Mouse (Mus musculus) hindlimb bud, embryonic 11.5 days (tissue): ENCODE data around the gene Rab5b.

Experiments used
- DNase-seq: peaks from one replicate; pipeline ENCODE4 v3.0.0-alpha.2; 2012; ENCODE audit warnings: low read depth, low spot score; ENCODE audit errors: extremely low spot score

The Rab5b gene

DNA sequence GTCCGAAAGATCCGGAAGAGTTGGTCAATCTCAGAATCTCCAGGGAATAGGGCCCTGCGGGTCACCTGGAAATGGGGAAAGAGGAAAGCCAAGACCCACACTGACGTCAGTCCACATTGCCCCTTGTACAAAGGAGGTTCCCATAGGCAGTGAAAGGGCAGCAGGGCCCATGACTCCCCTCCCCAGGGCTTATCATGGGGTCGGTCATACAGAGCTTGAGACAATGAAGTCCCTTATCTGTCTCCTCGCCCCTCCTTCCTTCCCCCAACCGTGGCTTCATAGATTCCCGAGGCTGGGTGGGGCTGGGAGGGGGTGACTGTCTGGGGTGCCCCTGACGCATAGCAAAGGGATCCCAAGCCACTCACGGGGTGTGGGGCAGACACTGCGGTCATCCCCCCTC is 3.5 kb upstream of the Rab5b start:
- DNase-seq, result no peak

DNA sequence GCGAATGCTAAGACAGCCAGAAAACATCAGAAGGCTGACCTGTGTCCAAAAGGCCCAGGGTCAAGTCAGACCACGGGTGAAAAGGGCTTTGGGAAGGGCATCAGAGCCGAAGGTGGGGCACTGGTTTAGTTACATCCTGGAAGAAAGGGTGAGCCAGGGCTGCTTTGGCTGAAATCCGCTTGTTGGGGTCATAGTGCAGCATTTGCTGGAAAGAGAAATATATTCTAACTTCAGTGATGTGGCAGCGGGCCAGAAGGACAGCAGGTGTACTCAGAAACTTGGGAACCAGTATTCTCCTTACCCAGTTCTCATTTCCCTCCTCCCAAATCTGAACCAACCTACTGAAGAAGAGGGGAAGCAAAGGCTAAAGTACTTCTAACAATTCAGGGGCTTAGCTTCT is 2.9 kb upstream of the Rab5b start:
- DNase-seq, result no peak

- DNase-seq, result no peak
Observed at GRCm38 (mm10) chr10:128697072-128697725, 1.1 kb upstream of the Rab5b start.

DNA sequence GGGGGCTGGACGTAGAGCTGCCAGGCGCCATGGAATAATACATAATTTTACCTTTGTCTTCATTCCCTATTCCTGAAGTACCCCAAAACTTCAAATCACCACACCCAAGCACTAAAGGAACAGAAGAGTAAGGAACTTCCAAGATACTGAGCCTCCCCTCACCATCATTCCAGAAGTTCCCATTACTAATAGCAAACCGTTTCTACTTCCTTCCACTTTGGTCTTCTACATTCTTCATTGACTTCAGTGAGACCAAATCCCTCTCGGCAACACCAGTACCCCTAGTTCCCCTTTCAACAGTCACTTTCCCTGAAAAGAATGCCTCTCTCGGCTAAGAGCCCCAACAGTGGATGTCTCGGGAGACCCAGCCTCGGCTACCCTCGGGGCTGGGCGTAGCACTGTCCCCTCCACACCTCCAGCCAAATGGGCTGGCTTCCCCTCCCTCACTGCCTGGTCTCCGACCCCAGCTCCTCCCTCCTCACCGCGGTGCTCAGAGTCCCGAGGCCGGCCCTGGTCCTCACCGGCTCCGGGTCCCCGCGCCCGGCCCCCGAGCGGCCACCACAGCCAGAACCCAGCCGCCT is 563 bp downstream of the Rab5b start:
- no peak for DNase-seq

DNA sequence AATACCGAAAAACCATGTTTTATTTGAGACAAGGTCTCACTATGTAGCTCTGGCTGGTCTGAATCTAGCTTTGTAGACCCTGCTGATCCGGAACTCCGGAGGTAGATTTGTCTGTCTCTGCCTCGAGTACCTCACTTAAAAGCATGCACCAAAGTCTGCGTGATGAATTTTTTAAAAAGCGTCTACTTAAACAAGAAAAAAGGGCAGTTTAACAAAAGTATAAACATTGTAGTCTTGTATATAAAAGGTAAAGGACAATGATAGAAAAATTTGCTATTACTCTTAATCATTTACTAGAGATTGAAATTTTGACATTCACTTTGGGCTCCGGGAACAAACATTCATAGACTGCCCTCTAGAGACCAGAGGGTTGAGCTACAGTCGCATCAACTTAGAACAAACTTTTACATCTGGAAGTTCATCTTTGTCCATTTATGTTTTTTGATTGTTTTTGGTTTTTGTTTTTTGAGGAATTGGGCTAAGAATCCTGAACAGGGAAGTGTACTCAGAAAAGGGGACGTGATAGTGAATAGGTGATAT is 21.5 kb downstream of the Rab5b start:
- no peak for DNase-seq

DNA sequence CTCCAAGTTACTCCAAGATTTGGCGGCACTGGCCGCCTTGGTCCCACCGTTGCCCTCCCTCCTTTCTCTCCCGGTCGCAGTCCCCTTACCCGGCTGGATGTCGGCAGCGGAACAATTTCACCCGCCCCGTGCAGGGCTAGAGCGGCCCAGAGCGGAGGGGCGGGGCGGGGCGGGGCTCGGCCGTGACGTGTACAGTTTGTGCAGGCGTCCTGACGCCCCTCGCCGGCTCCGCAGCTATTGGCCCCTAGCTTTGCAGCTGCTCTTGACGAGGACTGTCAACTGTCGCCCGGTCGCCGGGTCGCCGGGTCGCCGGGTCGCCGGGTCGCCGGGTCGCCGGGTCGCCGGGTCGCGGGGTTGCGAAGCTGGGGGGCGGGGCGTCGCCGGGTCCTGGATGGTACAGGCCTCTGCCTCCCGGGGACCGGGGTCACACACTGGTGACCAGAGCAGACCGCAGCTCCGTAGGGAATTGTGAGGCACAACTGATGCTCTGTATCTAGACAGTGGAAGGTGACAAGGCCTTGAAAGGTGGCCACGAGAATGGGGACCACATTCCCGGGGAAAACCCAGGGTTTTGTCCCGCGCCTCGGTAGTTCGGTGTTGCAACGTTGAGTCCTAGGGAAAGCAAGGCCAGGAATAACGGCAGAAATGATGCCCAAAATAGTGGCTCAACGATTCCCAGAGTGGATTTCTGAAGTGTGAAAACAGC is 22.1 kb downstream of the Rab5b start, which contains the start of gene Suox:
Gene Suox, minus strand, starts transcription at position 311 of the 706 bp plus-strand sequence.
- no peak for DNase-seq

DNA sequence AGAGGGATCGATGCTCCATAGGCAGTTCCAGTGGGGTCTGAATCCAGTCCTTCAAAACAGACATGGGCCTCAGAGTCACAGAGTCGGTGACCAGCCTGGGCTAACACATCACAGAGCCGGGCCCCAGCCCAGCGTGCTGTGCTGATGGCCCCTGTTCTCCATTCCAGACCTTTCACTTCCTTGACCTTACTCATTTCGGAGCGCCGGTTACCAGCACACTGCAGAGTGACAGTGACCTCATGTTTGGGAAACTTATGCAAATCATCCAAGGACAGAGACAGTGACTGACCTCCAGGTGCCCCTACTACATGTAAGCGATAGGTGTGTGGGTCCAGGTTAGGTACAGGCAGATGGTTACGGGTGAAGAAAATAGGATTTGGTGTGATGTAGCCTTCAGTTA is 24.9 kb downstream of the Rab5b start:
- DNase-seq, result no peak

GRCm38 (mm10) chr10:128668790-128669672 is 27.0 kb downstream of the Rab5b start:
- no peak for DNase-seq

DNA sequence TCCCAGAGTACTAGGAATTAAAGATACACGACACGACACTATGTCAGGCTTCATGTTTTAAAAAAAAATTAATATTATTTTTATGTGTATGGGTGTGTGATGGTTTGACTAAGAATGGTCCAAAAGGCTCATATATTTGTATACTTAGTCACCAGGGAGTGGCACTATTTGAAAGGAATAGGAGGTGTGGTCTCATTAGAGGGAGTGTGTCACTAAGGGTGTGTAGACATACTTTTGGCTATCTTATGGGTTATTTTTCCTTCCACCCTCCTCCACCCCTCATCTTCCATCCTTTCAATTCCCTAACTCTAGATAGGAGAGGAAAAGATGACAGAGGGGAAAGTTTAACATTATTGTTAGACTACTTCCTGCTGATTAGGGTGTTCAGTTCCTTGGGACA is 30.3 kb downstream of the Rab5b start:
- no peak for DNase-seq

DNA sequence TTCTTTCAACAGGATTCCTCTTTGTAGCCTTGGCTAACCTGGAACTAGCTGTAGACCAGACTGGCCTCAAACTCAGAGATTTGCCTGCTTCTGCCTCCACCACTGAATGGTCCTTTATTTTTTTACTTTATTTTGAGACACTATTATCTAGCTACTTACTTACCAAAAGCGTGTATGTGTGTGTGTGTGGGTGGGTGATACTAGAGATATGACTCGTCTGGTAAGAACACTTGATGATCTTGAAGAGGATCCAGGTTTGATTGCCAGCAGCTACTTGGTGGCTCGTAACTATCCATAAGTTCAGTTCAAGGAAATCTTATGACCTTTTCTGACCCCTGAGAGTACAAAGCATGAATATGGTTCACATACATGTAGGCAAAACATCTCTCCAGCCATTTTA is 30.8 kb downstream of the Rab5b start:
- DNase-seq, result no peak

- DNase-seq, result no peak
Observed at GRCm38 (mm10) chr10:128664808-128665207, 31.3 kb downstream of the Rab5b start.

DNA sequence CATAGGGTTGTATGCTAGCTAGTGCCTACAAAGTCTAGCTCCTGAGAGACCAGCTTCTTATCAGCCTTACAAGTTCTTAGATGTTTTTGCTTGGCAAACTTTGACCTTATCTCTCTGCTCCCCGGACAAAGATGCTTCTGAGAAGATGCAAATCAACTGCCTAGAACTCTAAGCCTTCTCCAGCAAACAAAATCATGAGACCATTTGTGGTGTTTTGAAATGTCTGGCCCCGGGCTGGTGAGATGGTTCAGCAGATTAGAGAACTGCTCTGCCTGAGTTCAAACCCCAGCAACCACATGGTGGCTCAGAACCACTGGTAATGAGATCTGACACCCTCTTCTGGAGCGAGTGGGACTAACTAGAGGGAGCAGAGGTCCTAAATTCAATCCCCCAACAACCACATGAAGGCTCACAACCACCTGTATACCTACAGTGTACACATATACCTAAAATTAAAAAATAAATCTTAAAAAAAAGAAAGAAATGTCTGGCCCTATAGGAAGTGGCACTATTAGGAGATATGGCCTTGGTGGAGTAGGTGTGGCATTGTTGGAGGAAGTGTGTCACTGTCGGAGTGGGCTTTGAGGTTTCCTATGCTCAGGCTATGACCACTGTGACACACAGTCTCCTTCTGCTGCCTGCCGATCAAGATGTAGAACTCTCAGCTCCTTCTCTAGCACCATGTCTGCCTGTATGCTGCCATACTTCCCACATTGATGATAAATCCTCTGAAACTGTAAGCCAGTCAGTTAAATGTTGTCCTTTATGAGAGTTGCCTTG is 32.4 kb downstream of the Rab5b start:
- no peak for DNase-seq

DNA sequence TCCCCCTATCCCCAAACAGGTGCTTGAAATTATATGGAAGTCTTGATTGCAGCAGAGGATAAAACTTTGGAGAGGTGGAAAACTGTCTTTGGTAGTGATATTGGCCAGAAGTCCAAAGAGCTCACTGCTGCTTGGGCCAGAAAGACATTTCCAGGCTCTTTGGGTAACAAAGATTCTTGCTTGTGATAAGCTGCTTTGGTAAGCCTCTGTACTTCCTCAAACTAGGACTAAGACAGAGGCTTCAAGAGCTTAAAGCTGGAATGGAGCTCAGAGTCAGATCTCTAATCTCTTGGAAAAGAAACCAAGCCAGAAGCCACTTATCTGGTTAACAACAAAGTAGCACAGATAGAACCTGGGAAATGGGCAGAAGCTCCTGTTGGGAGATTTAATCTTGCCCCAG is 33.6 kb downstream of the Rab5b start:
- no peak for DNase-seq

- no peak for DNase-seq
Observed at GRCm38 (mm10) chr10:128659490-128659889, 36.6 kb downstream of the Rab5b start.

- DNase-seq, result no peak
Observed at GRCm38 (mm10) chr10:128657844-128658243, 38.2 kb downstream of the Rab5b start.

GRCm38 (mm10) chr10:128656731-128657130 is 39.3 kb downstream of the Rab5b start:
- no peak for DNase-seq

GRCm38 (mm10) chr10:128655254-128655653 is 40.8 kb downstream of the Rab5b start:
- no peak for DNase-seq

- no peak for DNase-seq
Observed at GRCm38 (mm10) chr10:128653866-128654265, 42.2 kb downstream of the Rab5b start.

- DNase-seq, result no peak
Observed at GRCm38 (mm10) chr10:128646139-128647089, 49.6 kb downstream of the Rab5b start.
